8 mouse cellular contexts compared by ENCODE assay signal in genomic region chr7:135889016-135889726, GRCm38 (mm10).
DNase-seq lines count a peak whose midpoint lies in the region; ATAC-seq and TF ChIP-seq lines count a peak whose summit lies in the region.

No protein-coding gene starts in this region.

- H3K36me3 ChIP-seq in intestine, embryonic 16.5 days (ENCODE audit: control insufficient read depth, insufficient read depth, low read length) = no peaks in the 10 kb centered on the region
- no peaks in the 10 kb centered on the region for H3K36me3 ChIP-seq in lung, embryonic 16.5 days (ENCODE audit: control insufficient read depth, insufficient read depth, low read length)
- H3K36me3 ChIP-seq in stomach, embryonic 16.5 days (ENCODE audit: control insufficient read depth, insufficient read depth, low read length) = no peaks in the 10 kb centered on the region

- no peak for TF ChIP-seq POLR2A in brain, embryonic 14.5 days (IDR thresholded peaks at IDR 0.05; ENCODE audit: borderline replicate concordance, extremely low read depth, insufficient read depth, insufficient read length, poor library complexity, severe bottlenecking)

- H3K4me2 ChIP-seq in intestine, embryonic 16.5 days (ENCODE audit: low read depth, low read length) = peak overlapping the region; percentile 24
- peak overlapping the region; percentile 0; the same call in 1 of the 2 replicates for H3K4me2 ChIP-seq in lung, embryonic 16.5 days (ENCODE audit: low read depth, low read length)
- peak overlapping the region; percentile 27 for H3K4me2 ChIP-seq in stomach, embryonic 16.5 days (ENCODE audit: low read depth, low read length)

- peak overlapping the region; percentile 15; the same call in 1 of the 2 replicates for H3K9ac ChIP-seq in intestine, embryonic 16.5 days (ENCODE audit: low read depth, low read length)
- H3K9ac ChIP-seq in lung, embryonic 16.5 days (ENCODE audit: low read length) = no peak overlapping the region
- H3K9ac ChIP-seq in stomach, embryonic 16.5 days (ENCODE audit: low read length) = peak overlapping the region; percentile 8; the same call in 1 of the 2 replicates

- ATAC-seq in granulocyte monocyte progenitor cell, adult 5-6 weeks (replicated peaks; ENCODE audit: poor library complexity, severe bottlenecking) = peak; percentile 77
- ATAC-seq in intestine, embryonic 16.5 days = peak; percentile 58; the same call in 1 of the 2 replicates
- no peak for ATAC-seq in lung, embryonic 16.5 days (ENCODE audit: low read depth)
- ATAC-seq in stomach, embryonic 16.5 days (ENCODE audit: insufficient read depth, low FRiP score) = 0 out of 2 replicates have a peak, but pooled peaks have one; percentile 21

- WGBS in intestine, embryonic 16.5 days = 10% methylated on average over 17 of the region's 17 CpGs
- WGBS in lung, embryonic 16.5 days = 12% methylated on average over 17 of the region's 17 CpGs
- WGBS in stomach, embryonic 16.5 days = 18% methylated on average over 17 of the region's 17 CpGs

- no peaks in the 10 kb centered on the region for H3K27me3 ChIP-seq in intestine, embryonic 16.5 days (replicated peaks; ENCODE audit: control insufficient read depth, insufficient read depth, low read length)
- H3K27me3 ChIP-seq in lung, embryonic 16.5 days (ENCODE audit: control insufficient read depth, insufficient read depth, low read depth, low read length) = no peaks in the 10 kb centered on the region
- H3K27me3 ChIP-seq in stomach, embryonic 16.5 days (ENCODE audit: control insufficient read depth, insufficient read depth, low read length) = no peaks in the 10 kb centered on the region

- peak; percentile 66 for TF ChIP-seq CTCF in brain, embryonic 14.5 days (IDR thresholded peaks at IDR 0.05; ENCODE audit: borderline replicate concordance, extremely low read depth, insufficient read depth, insufficient read length)

- no peak overlapping the region for H3K27ac ChIP-seq in intestine, embryonic 16.5 days (ENCODE audit: low read length)
- no peak overlapping the region for H3K27ac ChIP-seq in lung, embryonic 16.5 days (ENCODE audit: low read length)
- no peak overlapping the region for H3K27ac ChIP-seq in stomach, embryonic 16.5 days (ENCODE audit: low read length)

- H3K4me3 ChIP-seq in intestine, embryonic 16.5 days (ENCODE audit: low read length) = no peak overlapping the region
- no peak overlapping the region for H3K4me3 ChIP-seq in lung, embryonic 16.5 days (ENCODE audit: low read length)
- no peak overlapping the region for H3K4me3 ChIP-seq in stomach, embryonic 16.5 days (replicated peaks; ENCODE audit: low read length)

- intact Hi-C loops in left cerebral cortex, postnatal 36 days (cut with DNase I) = no loop called here

- H3K9me3 ChIP-seq in intestine, embryonic 16.5 days (ENCODE audit: control insufficient read depth, low read length) = no peaks in the 10 kb centered on the region
- H3K9me3 ChIP-seq in lung, embryonic 16.5 days (ENCODE audit: control insufficient read depth, low read length) = no peaks in the 10 kb centered on the region
- H3K9me3 ChIP-seq in stomach, embryonic 16.5 days (replicated peaks; ENCODE audit: control insufficient read depth, low read length) = no peaks in the 10 kb centered on the region; the same call in 1 of the 2 replicates

- DNase-seq in heart, adult 18-20 months = peak; percentile 42 to 58
- DNase-seq in heart, adult 8-10 months (ENCODE audit: low spot score) = no peak
- DNase-seq in brain, embryonic 14.5 days (ENCODE audit: low read depth) = peak; percentile 77
- no peak for DNase-seq in left cerebral cortex, postnatal 36 days (ENCODE audit: low spot score in 2 of 2)

- H3K4me1 ChIP-seq in intestine, embryonic 16.5 days (ENCODE audit: control insufficient read depth, insufficient read depth, low read length) = peaks cover 6% of the 10 kb centered on the region
- H3K4me1 ChIP-seq in lung, embryonic 16.5 days (replicated peaks; ENCODE audit: control insufficient read depth, insufficient read depth, low read length) = no peaks in the 10 kb centered on the region
- no peaks in the 10 kb centered on the region; the same call in 1 of the 2 replicates for H3K4me1 ChIP-seq in stomach, embryonic 16.5 days (ENCODE audit: control insufficient read depth, insufficient read depth, low read length)

Comparison
In these comparisons a context has a peak if more than half of its experiments do, and no peak if none do; other contexts are left out.
1. DNase-seq: peak in heart, adult 18-20 months (2 of 2) and brain, embryonic 14.5 days (single experiment); none in heart, adult 8-10 months (single experiment) and left cerebral cortex, postnatal 36 days (0 of 2).
2. Peak in every context shown above with its lines, with median percentiles within 50 percentile points of each other: H3K4me2 ChIP-seq.